Mouse (Mus musculus): ENCODE measurements around the gene Tmem52b. TPM values are rescaled to one million over a fixed set of nuclear protein-coding genes. Genes with fewer than 3 reads are reported as not detected.

Gene Tmem52b
- polyA plus RNA-seq, 3 experiments from 2014 or later = not detected

DNA sequence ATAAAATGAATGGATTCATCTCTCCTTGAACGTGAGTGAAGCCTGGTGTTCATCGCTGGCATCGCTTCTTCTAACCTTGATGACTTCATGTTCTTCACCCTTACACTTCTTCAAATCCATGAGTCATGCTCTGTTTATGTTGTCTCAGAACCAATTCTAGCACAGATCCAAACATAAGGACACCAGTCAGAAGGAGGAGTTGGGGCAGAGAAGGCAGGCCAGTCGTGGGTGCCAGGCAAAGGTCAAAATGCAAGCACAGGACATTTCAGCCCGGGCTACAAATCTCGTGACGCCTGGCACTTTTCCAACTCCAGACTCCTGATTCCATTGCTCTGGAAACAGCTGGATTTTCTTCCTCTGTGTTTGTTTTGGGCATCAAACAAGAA is 20.2 kb downstream of the Tmem52b start:
- peak; percentile 26 for ATAC-seq

DNA sequence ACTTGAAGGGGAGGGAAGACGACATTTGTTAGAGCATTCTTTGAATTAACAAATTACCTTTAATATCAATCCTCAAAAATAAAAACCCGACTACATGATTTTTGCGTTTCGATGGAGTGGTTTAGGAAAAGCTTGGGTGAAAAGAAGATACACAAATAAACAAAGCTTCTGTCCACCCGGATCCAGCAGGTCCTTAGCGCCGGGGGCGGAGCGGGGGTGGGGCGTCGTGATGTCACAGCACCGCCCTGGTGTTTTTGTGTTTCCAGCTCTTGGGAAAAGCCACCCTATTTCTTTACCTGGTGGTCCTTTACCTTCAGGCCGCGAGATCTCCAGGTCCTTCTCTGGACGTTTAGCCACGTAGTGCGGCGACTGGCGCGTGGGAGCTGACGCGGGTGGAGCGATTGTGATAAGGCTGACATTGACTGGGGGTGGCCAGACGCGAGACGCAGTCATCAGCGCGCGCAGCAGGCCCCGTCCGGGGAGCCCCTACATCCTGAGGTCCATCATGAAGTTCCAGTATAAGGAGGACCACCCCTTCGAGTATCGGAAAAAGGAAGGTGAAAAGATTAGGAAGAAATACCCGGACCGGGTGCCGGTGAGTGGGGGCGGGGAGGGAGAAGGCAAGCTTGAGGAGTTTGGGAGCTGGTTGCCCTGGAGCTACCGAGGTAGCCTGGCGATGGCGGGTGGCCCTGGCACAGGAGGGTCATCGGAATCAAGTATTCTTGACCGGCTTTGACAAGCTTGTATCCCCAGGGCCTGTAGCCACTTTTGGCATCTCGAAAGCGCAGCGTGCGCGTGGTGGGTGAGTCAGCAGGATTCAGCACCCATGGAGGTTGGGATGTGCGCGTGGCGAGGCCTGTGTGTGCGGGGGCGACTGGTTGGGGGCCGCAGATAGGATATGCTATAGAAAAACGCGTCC is 20.8 kb downstream of the Tmem52b start, which contains the start of gene Gabarapl1:
Gene Gabarapl1, plus strand, starts transcription at position 219 of the 919 bp plus-strand sequence.
- peak; percentile 66 for ATAC-seq

DNA sequence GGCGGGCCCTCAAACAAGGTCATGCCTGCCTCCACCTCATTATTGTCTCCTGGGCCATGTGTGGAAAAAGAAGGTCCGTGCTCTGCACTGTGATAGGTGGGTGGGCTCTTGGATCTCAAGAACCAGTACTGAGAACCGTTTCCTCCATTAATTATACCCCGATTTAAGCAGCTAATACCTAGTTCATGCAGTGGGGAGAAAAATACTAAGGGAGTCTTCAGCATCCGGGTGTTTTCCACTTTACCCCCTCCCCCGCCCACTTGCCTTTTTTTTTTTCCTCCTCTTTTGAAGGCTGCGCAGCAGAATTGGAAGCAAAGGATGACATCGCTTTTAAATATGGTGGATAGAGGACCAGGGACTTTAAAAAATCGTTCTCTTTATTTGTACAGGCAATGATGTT is 21.7 kb downstream of the Tmem52b start:
- ATAC-seq = peak; percentile 40

DNA sequence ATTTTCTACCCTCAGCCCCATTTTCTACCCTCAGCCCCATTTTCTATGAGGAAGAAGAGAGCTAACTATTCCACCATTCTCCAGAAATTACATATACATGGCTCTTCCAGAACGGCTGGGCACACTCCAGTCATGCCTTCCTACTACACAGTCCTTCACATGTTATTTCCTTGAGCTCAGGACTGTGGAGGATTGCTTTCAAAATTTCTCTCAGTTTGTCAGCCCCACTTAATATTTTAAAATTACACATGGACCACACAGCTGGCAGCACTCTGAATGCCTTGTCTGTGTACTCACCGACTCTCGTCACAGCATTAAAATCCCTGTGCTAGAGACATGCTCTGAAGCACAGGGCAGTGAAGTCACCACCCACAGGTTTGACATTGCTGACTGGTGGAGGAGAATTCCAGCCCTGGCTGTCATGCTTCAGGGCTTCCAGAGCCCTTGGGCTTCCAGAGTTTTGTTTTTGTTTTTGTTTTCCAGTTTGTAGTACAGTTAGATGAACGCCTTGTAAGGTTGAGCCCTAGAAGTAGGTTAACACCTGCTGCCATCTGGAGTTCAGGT is 22.4 kb downstream of the Tmem52b start:
- no peak for ATAC-seq

DNA sequence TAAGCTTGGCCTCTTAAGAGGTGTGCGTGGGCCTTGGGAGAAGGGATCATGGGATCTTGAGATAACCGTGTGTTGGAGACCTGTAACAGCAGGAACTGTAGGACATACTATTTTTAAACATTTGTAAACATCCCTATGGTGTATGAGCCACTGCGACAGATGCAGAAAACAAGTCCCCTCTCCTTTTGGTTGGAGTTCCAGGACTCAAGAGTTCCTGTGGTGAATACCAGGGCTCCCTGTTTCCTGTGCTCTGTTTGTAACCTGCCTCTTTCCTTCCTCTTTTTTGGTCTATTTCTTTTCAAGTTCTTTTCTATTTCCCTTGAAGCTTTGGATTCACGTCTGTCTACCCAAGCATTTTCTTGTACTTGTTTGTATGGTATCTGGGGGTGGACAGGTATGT is 23.4 kb downstream of the Tmem52b start:
- ATAC-seq = no peak

DNA sequence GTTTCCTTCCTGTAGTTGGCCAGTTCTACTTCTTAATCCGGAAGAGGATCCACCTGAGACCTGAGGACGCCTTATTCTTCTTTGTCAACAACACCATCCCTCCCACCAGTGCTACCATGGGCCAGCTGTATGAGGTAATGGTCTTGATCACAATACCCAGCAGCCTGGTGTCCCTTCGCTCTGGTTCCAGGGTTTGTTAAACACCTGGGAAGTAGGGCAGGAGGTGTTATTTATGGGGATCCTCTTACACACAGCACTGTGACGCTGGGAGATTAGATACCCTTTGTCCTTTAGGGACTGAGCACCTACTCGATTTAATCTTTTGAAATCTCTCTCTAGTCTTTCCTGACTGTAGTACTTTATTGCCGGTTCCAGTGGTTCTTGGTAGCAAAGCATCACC is 26.2 kb downstream of the Tmem52b start:
- no peak for ATAC-seq

DNA sequence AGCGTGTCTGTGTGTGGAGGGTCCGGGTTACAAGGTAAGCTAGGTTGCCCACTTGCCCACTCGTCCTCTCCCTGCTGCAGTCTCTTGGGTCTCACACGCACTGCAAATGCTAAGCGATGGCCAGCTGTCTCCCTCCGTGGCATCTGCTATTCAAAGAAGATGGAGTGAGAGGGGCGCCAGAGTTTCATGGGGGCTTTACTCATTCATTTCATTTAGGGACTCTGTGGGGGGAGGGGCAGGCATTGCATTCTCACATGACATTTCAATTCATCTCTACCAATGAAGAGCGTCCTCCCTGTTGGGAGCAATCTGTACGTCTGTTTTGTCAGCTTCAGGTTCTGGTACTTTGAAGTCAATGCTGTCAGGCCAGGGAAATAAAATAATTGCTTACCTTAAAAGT is 29.6 kb downstream of the Tmem52b start:
- ATAC-seq = no peak

DNA sequence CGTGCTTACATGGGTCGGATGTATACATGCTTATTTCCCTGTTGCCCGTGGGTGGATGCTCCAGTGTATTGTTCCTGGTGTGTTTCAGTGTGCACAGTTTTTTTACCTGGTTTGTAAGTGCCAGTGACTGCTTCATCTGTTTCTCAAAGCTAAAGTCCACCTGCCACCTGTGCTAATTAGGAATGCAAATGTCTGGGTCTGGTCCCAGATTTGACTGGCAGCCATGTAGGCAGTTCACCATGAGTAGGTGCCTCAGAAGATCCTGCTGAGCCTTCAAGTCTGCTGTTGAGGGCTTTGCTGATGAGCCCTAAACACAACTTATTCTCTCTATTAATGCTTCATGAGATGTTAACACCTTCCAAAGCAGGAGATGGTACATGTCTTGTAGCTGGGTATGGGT is 30.2 kb downstream of the Tmem52b start:
- ATAC-seq = no peak

DNA sequence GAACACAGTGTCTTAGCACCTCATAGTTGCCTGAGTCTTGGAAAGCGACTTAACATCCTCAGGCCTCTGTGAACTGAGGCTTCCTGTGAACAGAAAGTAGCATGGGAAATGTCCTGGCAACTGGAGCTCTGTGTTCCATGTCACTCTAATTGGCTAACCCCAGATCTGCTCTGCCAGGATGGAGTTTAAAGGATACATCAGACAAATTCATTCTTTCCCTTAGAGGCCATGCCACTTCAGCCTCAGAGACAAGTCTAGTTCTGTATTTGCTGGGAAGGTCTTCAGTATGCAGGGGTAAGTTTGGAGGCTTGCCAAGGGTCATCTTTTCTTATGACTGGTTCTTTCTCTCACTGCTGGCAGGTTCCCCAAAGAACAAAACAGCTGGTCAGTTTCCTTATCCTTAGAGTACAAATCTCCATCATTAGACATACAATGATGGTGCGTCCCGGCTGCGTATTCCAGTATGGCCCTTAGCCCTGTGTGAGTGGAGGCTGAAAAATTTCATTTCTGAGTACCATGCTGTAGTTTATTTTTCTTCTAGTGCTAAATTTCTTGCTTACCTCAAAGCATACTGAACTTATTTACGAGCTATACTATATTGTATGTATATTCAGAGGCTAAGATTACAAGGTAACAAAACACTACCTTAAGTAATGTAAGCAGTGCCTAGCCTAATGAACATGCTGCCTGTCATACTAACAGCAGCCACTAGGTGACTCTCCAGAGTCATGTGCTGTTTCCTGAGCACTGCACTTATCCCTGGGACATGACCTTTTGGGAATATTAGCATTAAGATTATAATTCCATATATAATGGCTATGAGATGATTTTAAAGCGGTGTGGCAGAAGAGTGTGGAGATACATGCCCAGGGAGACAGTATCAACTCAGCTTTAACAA is 31.6 kb downstream of the Tmem52b start:
- peak; percentile 71 for ATAC-seq

DNA sequence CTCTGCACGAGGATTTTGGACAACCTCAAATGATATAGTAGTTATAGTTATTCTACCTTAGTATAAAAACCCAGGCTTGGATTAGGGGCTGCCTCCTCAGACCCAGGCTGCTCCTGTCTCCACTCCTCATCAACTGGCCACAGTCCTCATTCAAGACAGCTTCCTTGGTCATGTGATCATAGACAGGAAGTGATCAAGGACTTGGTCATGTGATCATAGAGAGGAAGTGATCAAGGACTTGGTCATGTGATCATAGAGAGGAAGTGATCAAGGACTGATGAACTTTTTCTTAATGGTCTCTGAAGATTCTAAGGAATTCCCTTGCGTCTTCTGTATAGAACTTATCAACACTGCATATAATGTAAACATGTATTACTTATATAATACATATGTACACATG is 34.9 kb downstream of the Tmem52b start:
- no peak for ATAC-seq

DNA sequence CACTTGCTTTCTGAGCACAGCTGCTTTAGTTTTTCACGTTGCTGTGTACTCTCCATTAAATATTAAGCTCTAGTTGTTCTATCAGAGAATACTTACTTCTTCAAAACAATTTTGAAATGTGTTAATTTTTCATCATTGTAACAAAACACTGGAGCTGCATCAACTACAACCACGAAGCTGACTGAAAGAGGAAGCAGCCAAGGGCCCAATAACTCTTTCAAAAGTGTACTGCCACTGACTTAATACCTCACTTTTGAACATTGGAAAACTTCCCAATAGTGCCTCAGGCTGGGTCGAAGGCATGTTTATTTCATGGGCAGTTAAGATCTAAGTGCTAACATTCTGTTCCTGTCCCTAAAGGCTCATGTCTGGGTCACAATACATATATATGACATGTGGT is 35.7 kb downstream of the Tmem52b start:
- no peak for ATAC-seq

DNA sequence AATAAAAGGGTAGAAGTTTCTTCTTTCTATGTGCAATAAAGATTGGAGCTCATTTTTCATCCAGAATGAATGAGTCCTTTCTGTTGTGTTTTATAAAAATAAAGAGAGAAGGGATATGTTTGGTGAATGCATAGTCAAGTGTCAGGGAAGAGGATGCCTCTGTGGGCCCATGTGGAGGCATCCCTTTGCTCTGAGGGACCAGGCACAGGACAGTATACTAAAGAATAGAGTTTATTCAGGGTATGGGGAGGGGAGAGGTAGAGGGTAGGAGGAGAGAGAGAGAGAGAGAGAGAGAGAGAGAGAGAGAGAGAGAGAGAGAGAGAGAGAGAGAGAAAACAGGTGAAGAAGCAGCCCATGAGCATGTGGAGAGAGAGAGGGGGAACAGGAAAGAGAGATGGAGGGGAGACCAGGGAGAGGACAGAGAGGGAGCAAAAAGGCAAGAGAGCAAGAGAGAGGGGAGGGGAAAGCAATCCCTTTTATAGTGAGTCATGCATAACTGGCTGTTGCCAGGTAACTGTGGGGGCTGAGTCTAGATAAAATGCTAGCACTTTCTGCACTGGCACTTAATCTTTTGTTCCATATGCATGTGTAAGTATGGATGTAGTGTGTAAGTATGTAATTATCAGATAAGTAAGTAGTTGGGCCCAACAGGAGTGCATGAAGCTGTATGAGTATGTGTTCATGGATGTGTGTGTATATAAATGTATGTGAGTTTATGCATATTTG is 45.1 kb downstream of the Tmem52b start:
- no peak for ATAC-seq

DNA sequence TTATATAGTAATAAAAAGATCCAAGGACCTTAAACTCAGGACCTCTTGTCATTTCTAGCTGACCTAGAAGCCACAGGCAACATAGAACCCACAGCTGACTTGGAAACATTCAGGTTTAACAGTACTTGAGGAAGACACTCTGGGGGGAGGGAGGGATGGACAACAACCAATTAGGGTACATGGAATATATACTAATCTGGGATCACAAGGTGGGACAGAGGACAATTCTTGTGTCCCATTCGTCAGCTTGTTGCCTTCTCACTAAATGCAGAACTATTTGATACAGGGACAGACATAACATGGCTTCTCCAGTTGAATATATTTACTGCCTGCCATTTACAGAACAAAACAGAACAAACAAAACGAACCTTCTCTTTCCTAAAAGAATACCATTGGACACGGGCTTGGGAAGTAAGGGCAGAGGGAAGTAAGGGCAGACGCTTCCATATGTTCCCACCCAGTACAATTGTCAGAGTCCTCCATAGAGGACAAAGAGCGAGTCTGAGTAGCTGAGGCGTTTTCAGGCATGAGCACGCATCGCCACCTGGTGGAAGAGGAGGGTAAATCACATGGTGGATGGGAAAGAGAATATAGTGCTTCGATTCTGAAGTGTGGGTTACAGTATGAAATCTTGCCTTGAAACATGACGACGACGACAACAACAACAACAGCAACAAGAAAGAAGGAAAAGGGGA is 46.7 kb downstream of the Tmem52b start:
- ATAC-seq = peak; percentile 82

DNA sequence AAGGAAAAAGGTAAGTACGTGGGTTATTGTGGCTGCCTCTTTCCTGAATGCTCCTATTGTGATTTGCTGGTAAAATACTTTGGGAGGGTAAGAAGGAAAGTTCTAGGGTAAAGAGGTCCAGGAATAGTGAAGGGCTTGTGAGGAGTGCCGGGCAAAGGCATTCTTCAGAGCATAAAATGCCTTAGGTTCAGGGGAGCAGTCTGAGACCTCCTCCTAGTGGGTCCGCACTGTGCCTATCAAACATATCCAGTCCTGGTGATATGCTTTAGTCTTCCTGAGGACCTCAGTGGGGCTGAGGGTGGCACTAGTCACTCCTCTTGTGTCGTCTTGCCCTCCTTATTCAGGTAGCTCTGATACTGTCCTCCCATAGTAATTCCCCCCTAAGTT is 47.3 kb downstream of the Tmem52b start:
- no peak for ATAC-seq

DNA sequence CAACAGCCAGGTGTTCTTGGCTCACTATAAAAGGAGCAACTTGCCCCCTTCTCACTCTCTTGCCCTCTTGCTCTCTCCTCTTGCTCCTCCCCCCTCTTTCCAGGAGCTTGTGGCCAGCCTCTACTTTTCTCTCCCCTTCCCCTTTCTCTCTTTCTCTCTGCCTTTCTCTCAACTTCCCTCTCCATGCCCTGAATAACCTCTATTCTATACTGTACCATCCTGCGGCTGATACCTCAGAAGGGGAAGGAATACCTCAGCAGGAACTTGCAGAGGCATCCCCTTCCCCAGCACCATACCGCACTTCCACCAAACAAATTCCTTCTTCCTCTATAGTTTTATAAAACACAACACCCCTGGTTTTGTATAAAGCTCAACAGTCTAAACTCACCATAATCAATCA is 52.9 kb downstream of the Tmem52b start:
- no peak for ATAC-seq

Other genes starting within 250 kb of the Tmem52b start
- gene Cd69, start 237.1 kb upstream of the Tmem52b start, polyA plus RNA-seq (2017; shearing (Covaris generic)) = 100 to 1,000 TPM; 152 to 264 (median 175) TPM
- not detected for gene 4922502D21Rik, start 180.8 kb upstream of the Tmem52b start, polyA plus RNA-seq (2017; shearing (Covaris generic))
- 1 to 10 TPM in 1 of 3 experiments, not detected in 2; 2.0 TPM for gene Clec12a, start 169.9 kb upstream of the Tmem52b start, polyA plus RNA-seq (2017; shearing (Covaris generic))
- gene Clec12b, start 126.7 kb upstream of the Tmem52b start, polyA plus RNA-seq (2017; shearing (Covaris generic)) = not detected
- under 1 TPM in 1 of 3 experiments, not detected in 2; 0.26 TPM for gene Clec1b, start 115.3 kb upstream of the Tmem52b start, polyA plus RNA-seq (2017; shearing (Covaris generic))
- gene Clec9a, start 103.7 kb upstream of the Tmem52b start, polyA plus RNA-seq (2017; shearing (Covaris generic)) = not detected
- not detected for gene Clec1a, start 60.6 kb upstream of the Tmem52b start, polyA plus RNA-seq (2017; shearing (Covaris generic))
- gene Olr1, start 5.4 kb upstream of the Tmem52b start, polyA plus RNA-seq (2017; shearing (Covaris generic)) = under 1 TPM in 1 of 3 experiments, not detected in 2; 0.25 TPM
- 10 to 100 TPM in 1 of 3 experiments, 1 to 10 TPM in 2; 8.0 to 10.5 (median 8.1) TPM for gene Gabarapl1, start 20.6 kb downstream of the Tmem52b start, polyA plus RNA-seq (2017; shearing (Covaris generic))
- gene Klre1, start 65.3 kb downstream of the Tmem52b start, polyA plus RNA-seq (2017; shearing (Covaris generic)) = under 1 TPM in 1 of 3 experiments, not detected in 2; 0.23 TPM
- 1 to 10 TPM in 1 of 3 experiments, under 1 TPM in 1, not detected in 1; 0.66 to 7.8 TPM for gene Klrd1, start 79.2 kb downstream of the Tmem52b start, polyA plus RNA-seq (2017; shearing (Covaris generic))
- 1 to 10 TPM in 1 of 3 experiments, under 1 TPM in 1, not detected in 1; 0.71 to 3.1 TPM for gene Klrk1, start 111.3 kb downstream of the Tmem52b start, polyA plus RNA-seq (2017; shearing (Covaris generic))
- gene Klrc3, start 130.8 kb downstream of the Tmem52b start, polyA plus RNA-seq (2017; shearing (Covaris generic)) = not detected
- gene Klrc2, start 148.1 kb downstream of the Tmem52b start, polyA plus RNA-seq (2017; shearing (Covaris generic)) = under 1 TPM in 1 of 3 experiments, not detected in 2; 0.39 TPM
- gene Klrc1, start 166.4 kb downstream of the Tmem52b start, polyA plus RNA-seq (2017; shearing (Covaris generic)) = 1 to 10 TPM in 1 of 3 experiments, not detected in 2; 4.8 TPM
- gene Klri1, start 204.6 kb downstream of the Tmem52b start, polyA plus RNA-seq (2017; shearing (Covaris generic)) = under 1 TPM in 1 of 3 experiments, not detected in 2; 0.73 TPM
- gene Klri2, start 227.9 kb downstream of the Tmem52b start, polyA plus RNA-seq (2017; shearing (Covaris generic)) = not detected

Measured in inflammation-experienced regulatory T-cells, adult 6 months (primary cell).